In genomic region chr19:32641995-32642394, GRCm38 (mm10) we compare ENCODE assay signal across 23 mouse cellular contexts. TPM values are rescaled to one million over a fixed set of nuclear protein-coding genes. Genes with fewer than 3 reads are reported as not detected.
DNase-seq lines count a peak whose midpoint lies in the region; ATAC-seq and TF ChIP-seq lines count a peak whose summit lies in the region.
"Had no signal": no experiment of that assay in that cellular context is flagged by ENCODE, and none has a peak within 500 bp of the region (broad histone marks: within the 10 kb centered on the region; RNA-seq: fewer than 3 reads in every experiment).

No protein-coding gene starts in this region.

- no peak for TF ChIP-seq POLR2A in brain, embryonic 14.5 days (IDR thresholded peaks at IDR 0.05; ENCODE audit: borderline replicate concordance, extremely low read depth, insufficient read depth, insufficient read length, poor library complexity, severe bottlenecking)

- no peaks in the 10 kb centered on the region for H3K9me3 ChIP-seq in hindbrain, postnatal 0 days (ENCODE audit: low read length)
- no peaks in the 10 kb centered on the region for H3K9me3 ChIP-seq in hindbrain, embryonic 14.5 days (ENCODE audit: control insufficient read depth, low read length)
- H3K9me3 ChIP-seq in midbrain, postnatal 0 days (ENCODE audit: low read length) = no peaks in the 10 kb centered on the region
- H3K9me3 ChIP-seq: embryonic facial prominence, embryonic 12.5 days; embryonic facial prominence, embryonic 15.5 days; forebrain, embryonic 15.5 days; heart, embryonic 15.5 days; hindbrain, embryonic 13.5 days had no signal

- H3K9ac ChIP-seq in hindbrain, postnatal 0 days (replicated peaks; ENCODE audit: low read length) = no peak overlapping the region
- H3K9ac ChIP-seq in hindbrain, embryonic 14.5 days = no peak overlapping the region
- no peak overlapping the region for H3K9ac ChIP-seq in midbrain, postnatal 0 days (replicated peaks; ENCODE audit: low read length, poor library complexity, severe bottlenecking)
- H3K9ac ChIP-seq: embryonic facial prominence, embryonic 12.5 days; embryonic facial prominence, embryonic 15.5 days; forebrain, embryonic 15.5 days; heart, embryonic 12.5 days; heart, embryonic 15.5 days; hindbrain, embryonic 13.5 days had no signal

- H3K27ac ChIP-seq in hindbrain, postnatal 0 days = no peak overlapping the region
- no peak overlapping the region for H3K27ac ChIP-seq in hindbrain, embryonic 14.5 days
- 0 out of 2 replicates have a peak overlapping the region, but pooled peaks have one; percentile 43 for H3K27ac ChIP-seq in midbrain, postnatal 0 days (ENCODE audit: low read depth, low read length)
- H3K27ac ChIP-seq: embryonic facial prominence, embryonic 12.5 days; embryonic facial prominence, embryonic 15.5 days; forebrain, embryonic 15.5 days; heart, embryonic 15.5 days; hindbrain, embryonic 10.5 days; hindbrain, embryonic 13.5 days had no signal

- H3K4me2 ChIP-seq in hindbrain, postnatal 0 days (ENCODE audit: low read depth, low read length) = no peak overlapping the region
- no peak overlapping the region for H3K4me2 ChIP-seq in hindbrain, embryonic 14.5 days (replicated peaks)
- H3K4me2 ChIP-seq in midbrain, postnatal 0 days (ENCODE audit: low read depth, low read length, poor library complexity, severe bottlenecking) = no peak overlapping the region
- H3K4me2 ChIP-seq: embryonic facial prominence, embryonic 12.5 days; embryonic facial prominence, embryonic 15.5 days; forebrain, embryonic 15.5 days; heart, embryonic 12.5 days; heart, embryonic 15.5 days; hindbrain, embryonic 13.5 days had no signal

- no peaks in the 10 kb centered on the region for H3K36me3 ChIP-seq in hindbrain, postnatal 0 days (ENCODE audit: insufficient read depth, low read length)
- no peaks in the 10 kb centered on the region for H3K36me3 ChIP-seq in hindbrain, embryonic 14.5 days (replicated peaks; ENCODE audit: control insufficient read depth, insufficient read depth)
- no peaks in the 10 kb centered on the region for H3K36me3 ChIP-seq in midbrain, postnatal 0 days (ENCODE audit: insufficient read depth, low read length)
- H3K36me3 ChIP-seq: embryonic facial prominence, embryonic 12.5 days; forebrain, embryonic 15.5 days; hindbrain, embryonic 10.5 days; hindbrain, embryonic 13.5 days had no signal

- DNase-seq in hindbrain, postnatal 0 days (ENCODE audit: low spot score) = peak; percentile 9
- DNase-seq in hindbrain, embryonic 14.5 days (ENCODE audit: low spot score) = no peak
- peak; percentile 43 for DNase-seq in brain, adult 2 months (ENCODE audit: low read depth, low spot score)
- DNase-seq in brain, embryonic 14.5 days (ENCODE audit: low read depth) = peak; percentile 28
- DNase-seq in midbrain, postnatal 0 days (ENCODE audit: low spot score) = peak; percentile 6
- DNase-seq in kidney, postnatal 14 days = no peak
- DNase-seq: adrenal gland, adult 2 months; adrenal gland, postnatal 14 days; cerebellum, adult 18-20 months; cerebellum, adult 9-10 months; cerebellum, postnatal 25 days; gastrocnemius, postnatal 25 days; heart, adult 18-20 months; heart, postnatal 10 days; heart, postnatal 36 days had no signal

- 55% methylated on average over 8 of the region's 8 CpGs for WGBS in hindbrain, postnatal 0 days
- WGBS in hindbrain, embryonic 14.5 days = 55% methylated on average over 8 of the region's 8 CpGs
- WGBS in midbrain, postnatal 0 days = 16% methylated on average over 8 of the region's 8 CpGs

- no peaks in the 10 kb centered on the region for H3K27me3 ChIP-seq in hindbrain, postnatal 0 days (ENCODE audit: insufficient read depth, low read length)
- no peaks in the 10 kb centered on the region for H3K27me3 ChIP-seq in hindbrain, embryonic 14.5 days (ENCODE audit: control insufficient read depth, insufficient read depth, low read length)
- no peaks in the 10 kb centered on the region for H3K27me3 ChIP-seq in midbrain, postnatal 0 days (ENCODE audit: insufficient read depth, low read length)
- H3K27me3 ChIP-seq: embryonic facial prominence, embryonic 12.5 days; embryonic facial prominence, embryonic 15.5 days; forebrain, embryonic 15.5 days; heart, embryonic 12.5 days; heart, embryonic 15.5 days; hindbrain, embryonic 13.5 days had no signal

- TF ChIP-seq CTCF in hindbrain, postnatal 0 days (IDR thresholded peaks at IDR 0.05; ENCODE audit: low read depth) = no peak
- TF ChIP-seq CTCF in brain, embryonic 14.5 days (IDR thresholded peaks at IDR 0.05; ENCODE audit: borderline replicate concordance, extremely low read depth, insufficient read depth, insufficient read length) = no peak
- TF ChIP-seq CTCF in midbrain, postnatal 0 days (IDR thresholded peaks at IDR 0.05) = no peak

- no peak for ATAC-seq in hindbrain, postnatal 0 days
- no peak for ATAC-seq in hindbrain, embryonic 14.5 days (ENCODE audit: low FRiP score)
- 0 out of 2 replicates have a peak, but pooled peaks have one; percentile 42 for ATAC-seq in midbrain, postnatal 0 days (ENCODE audit: low FRiP score)
- ATAC-seq: CD4-positive, CD25-positive, alpha-beta regulatory T cell, adult 4 months; forebrain, embryonic 15.5 days had no signal

- no peaks in the 10 kb centered on the region for H3K4me1 ChIP-seq in hindbrain, postnatal 0 days (ENCODE audit: insufficient read depth, low read length)
- no peaks in the 10 kb centered on the region for H3K4me1 ChIP-seq in hindbrain, embryonic 14.5 days (replicated peaks; ENCODE audit: control insufficient read depth, insufficient read depth, low read length)
- 0 out of 2 replicates have a peak, but pooled peaks cover 2% of the 10 kb centered on the region for H3K4me1 ChIP-seq in midbrain, postnatal 0 days (ENCODE audit: insufficient read depth, low read length)
- H3K4me1 ChIP-seq: embryonic facial prominence, embryonic 12.5 days; forebrain, embryonic 15.5 days; hindbrain, embryonic 13.5 days had no signal

- H3K4me3 ChIP-seq in hindbrain, postnatal 0 days (ENCODE audit: low read length) = no peak overlapping the region
- no peak overlapping the region for H3K4me3 ChIP-seq in hindbrain, embryonic 14.5 days (replicated peaks; ENCODE audit: low read length)
- no peak overlapping the region for H3K4me3 ChIP-seq in midbrain, postnatal 0 days (ENCODE audit: low read depth, low read length)
- H3K4me3 ChIP-seq: embryonic facial prominence, embryonic 12.5 days; embryonic facial prominence, embryonic 15.5 days; forebrain, embryonic 15.5 days; heart, embryonic 12.5 days; heart, embryonic 15.5 days; hindbrain, embryonic 10.5 days; hindbrain, embryonic 13.5 days had no signal

RNA-seq across cellular contexts. Expression of gene Papss2, which starts 46.4 kb away (rescaled TPM):
- 6.5 and 7.1 TPM in 2 replicates for total RNA-seq in hindbrain, postnatal 0 days (2014; rRNA removed)
- 2.0 and 2.7 TPM in 2 replicates for polyA plus RNA-seq in hindbrain, postnatal 0 days (2015; fragmentation: Nextera tagmentation; extraction: Ambion mirVana)
- polyA plus RNA-seq in hindbrain, embryonic 14.5 days (2014; fragmentation: Nextera tagmentation; extraction: Ambion mirVana) = 1.8 TPM in 2 replicates
- polyA plus RNA-seq in brain, embryonic 14.5 days (2012; rRNA removed) = 0.59 and 1.5 TPM in 2 replicates
- 5.9 TPM in 2 replicates for total RNA-seq in midbrain, postnatal 0 days (2014; rRNA removed)
- polyA plus RNA-seq in midbrain, postnatal 0 days (2015; fragmentation: Nextera tagmentation; extraction: Ambion mirVana) = 1.8 and 2.3 TPM in 2 replicates

Comparison
In these comparisons a context has a peak if more than half of its experiments do, and no peak if none do; other contexts are left out.
1. DNase-seq: peak in hindbrain, postnatal 0 days (single experiment), brain, adult 2 months (single experiment), brain, embryonic 14.5 days (single experiment) and midbrain, postnatal 0 days (single experiment); none in hindbrain, embryonic 14.5 days (single experiment) and kidney, postnatal 14 days (single experiment).